In genomic region chr16:8736032-8736431, GRCm38 (mm10) we compare ENCODE assay signal across 8 mouse cellular contexts. TPM values are rescaled to one million over a fixed set of nuclear protein-coding genes. Genes with fewer than 3 reads are reported as not detected.
DNase-seq lines count a peak whose midpoint lies in the region; ATAC-seq and TF ChIP-seq lines count a peak whose summit lies in the region.

No protein-coding gene starts in this region.

- DNase-seq in kidney, adult 2 months: no peak
- no peak for DNase-seq in kidney, adult 18-20 months
- no peak for DNase-seq in layer of hippocampus, postnatal 25 days (ENCODE audit: extremely low spot score in 1 of 2, low spot score in 1 of 2)
- DNase-seq in right cerebral cortex, postnatal 14 days: no peak
- no peak for DNase-seq in gastrocnemius, postnatal 10 days

- TF ChIP-seq POLR2A in kidney, adult 2 months (IDR thresholded peaks at IDR 0.05; ENCODE audit: low read depth, low read length): no peak

- H3K27ac ChIP-seq in kidney, adult 2 months (ENCODE audit: insufficient read depth, low read depth, low read length): no peak overlapping the region
- H3K27ac ChIP-seq in embryonic facial prominence, embryonic 13.5 days: no peak overlapping the region
- no peak overlapping the region for H3K27ac ChIP-seq in hindbrain, embryonic 15.5 days (replicated peaks)

- H3K27me3 ChIP-seq in kidney, adult 2 months (replicated peaks; ENCODE audit: control insufficient read depth, insufficient read depth, low read length): no peaks in the 10 kb centered on the region
- H3K27me3 ChIP-seq in embryonic facial prominence, embryonic 13.5 days: no peaks in the 10 kb centered on the region
- no peaks in the 10 kb centered on the region for H3K27me3 ChIP-seq in hindbrain, embryonic 15.5 days

- peak overlapping the region; percentile 95 for H3K4me2 ChIP-seq in embryonic facial prominence, embryonic 13.5 days
- peak overlapping the region; percentile 88 for H3K4me2 ChIP-seq in hindbrain, embryonic 15.5 days

- WGBS in kidney, adult 2 months: 4% methylated on average over 8 of the region's 8 CpGs
- 8% methylated on average over 8 of the region's 8 CpGs for WGBS in embryonic facial prominence, embryonic 13.5 days
- 18% methylated on average over 8 of the region's 8 CpGs for WGBS in hindbrain, embryonic 15.5 days

- H3K4me3 ChIP-seq in kidney, adult 2 months (ENCODE audit: insufficient read depth, low read depth, low read length): peak overlapping the region; percentile 13; the same call in 1 of the 2 replicates
- H3K4me3 ChIP-seq in embryonic facial prominence, embryonic 13.5 days: peak overlapping the region; percentile 98
- peak overlapping the region; percentile 97 for H3K4me3 ChIP-seq in hindbrain, embryonic 15.5 days

- H3K9ac ChIP-seq in embryonic facial prominence, embryonic 13.5 days: peak overlapping the region; percentile 96
- peak overlapping the region; percentile 91; the same call in 1 of the 2 replicates for H3K9ac ChIP-seq in hindbrain, embryonic 15.5 days

- no peaks in the 10 kb centered on the region for H3K9me3 ChIP-seq in embryonic facial prominence, embryonic 13.5 days
- H3K9me3 ChIP-seq in hindbrain, embryonic 15.5 days: no peaks in the 10 kb centered on the region

- no peak for TF ChIP-seq CTCF in kidney, adult 2 months (conservative IDR thresholded peaks at IDR 0.05; ENCODE audit: insufficient read depth, insufficient read length, low read depth, low read length)

- no peaks in the 10 kb centered on the region for H3K36me3 ChIP-seq in kidney, adult 2 months (ENCODE audit: control insufficient read depth, insufficient read depth, low read length)
- no peaks in the 10 kb centered on the region for H3K36me3 ChIP-seq in embryonic facial prominence, embryonic 13.5 days
- H3K36me3 ChIP-seq in hindbrain, embryonic 15.5 days: no peaks in the 10 kb centered on the region

- H3K4me1 ChIP-seq in kidney, adult 2 months (ENCODE audit: control insufficient read depth, insufficient read depth, low read length): peaks cover 37% of the 10 kb centered on the region
- H3K4me1 ChIP-seq in embryonic facial prominence, embryonic 13.5 days: peaks cover 45% of the 10 kb centered on the region
- H3K4me1 ChIP-seq in hindbrain, embryonic 15.5 days (replicated peaks): peaks cover 42% of the 10 kb centered on the region

- no peak for ATAC-seq in embryonic facial prominence, embryonic 13.5 days (ENCODE audit: insufficient number of reproducible peaks, insufficient read depth, low FRiP score, low TSS enrichment, low read depth)
- no peak for ATAC-seq in hindbrain, embryonic 15.5 days (ENCODE audit: low FRiP score, low read depth)
- ATAC-seq in megakaryocyte, adult 5-6 weeks (ENCODE audit: poor library complexity, severe bottlenecking): peak; percentile 43

RNA-seq across cellular contexts. Expression of gene Gm5767, which starts 55.5 kb away (rescaled TPM):
- polyA plus RNA-seq in kidney, adult 2 months (2012; rRNA removed): 0.56 and 0.64 TPM in 2 replicates
- polyA plus RNA-seq in embryonic facial prominence, embryonic 13.5 days (2015; fragmentation: Nextera tagmentation; extraction: Ambion mirVana): not detected in 2 replicates
- polyA plus RNA-seq in hindbrain, embryonic 15.5 days (2015; fragmentation: Nextera tagmentation; extraction: Ambion mirVana): not detected in 2 replicates
- total RNA-seq in megakaryocyte, adult 5-6 weeks (2015): not detected in 2 replicates
- total RNA-seq in megakaryocyte, adult 5-6 weeks (2017): not detected in 2 replicates
- not detected for total RNA-seq in layer of hippocampus, postnatal 25 days (2021)
- total RNA-seq in gastrocnemius, postnatal 10 days (2021): not detected

RNA-seq across cellular contexts. Expression of gene Usp7, which starts 56.1 kb away (rescaled TPM):
- polyA plus RNA-seq in kidney, adult 2 months (2012; rRNA removed): 20.6 and 26.2 TPM in 2 replicates
- polyA plus RNA-seq in embryonic facial prominence, embryonic 13.5 days (2015; fragmentation: Nextera tagmentation; extraction: Ambion mirVana): 33.2 and 35.8 TPM in 2 replicates
- 29.2 TPM in 2 replicates for polyA plus RNA-seq in hindbrain, embryonic 15.5 days (2015; fragmentation: Nextera tagmentation; extraction: Ambion mirVana)
- total RNA-seq in megakaryocyte, adult 5-6 weeks (2015): 127 and 132 TPM in 2 replicates
- 122 and 137 TPM in 2 replicates for total RNA-seq in megakaryocyte, adult 5-6 weeks (2017)
- 100 to 1,000 TPM; 132 to 156 TPM for total RNA-seq in layer of hippocampus, postnatal 25 days (2021)
- 10 to 100 TPM; 57.8 to 67.7 TPM for total RNA-seq in gastrocnemius, postnatal 10 days (2021)

Comparison
In these comparisons a context has a peak if more than half of its experiments do, and no peak if none do; other contexts are left out.
1. H3K4me3 ChIP-seq: peak in every context shown above with its lines; median percentile 98 in embryonic facial prominence, embryonic 13.5 days; 97 in hindbrain, embryonic 15.5 days; 13 in kidney, adult 2 months.